Mouse (Mus musculus): ENCODE measurements around the gene Fkbp8.
"Not testable (repeated sequence)": the region's sequence is repeated elsewhere in the genome, so short reads cannot be mapped to it uniquely, and the experiment has no call there.

Fkbp8 gene

GRCm38 (mm10) chr8:70501820-70502529 lies 25.5 kb upstream of the Fkbp8 start:
- no peak for DNase-seq (ENCODE audit: low spot score in 2 of 2)

GRCm38 (mm10) chr8:70502540-70502939 lies 25.0 kb upstream of the Fkbp8 start:
- DNase-seq (ENCODE audit: low spot score in 2 of 2), result no peak

- DNase-seq (ENCODE audit: low spot score in 2 of 2), result peak; percentile 49 to 60
Observed at GRCm38 (mm10) chr8:70503062-70503750, 24.3 kb upstream of the Fkbp8 start.

GRCm38 (mm10) chr8:70504291-70504716 lies 23.2 kb upstream of the Fkbp8 start:
- no peak for DNase-seq (ENCODE audit: low spot score in 2 of 2)

GRCm38 (mm10) chr8:70504851-70505250 lies 22.7 kb upstream of the Fkbp8 start:
- peak; percentile 57 to 87 for DNase-seq (ENCODE audit: low spot score in 2 of 2)

GRCm38 (mm10) chr8:70505698-70506327 lies 21.7 kb upstream of the Fkbp8 start:
- no peak for DNase-seq (ENCODE audit: low spot score in 2 of 2)

GRCm38 (mm10) chr8:70506328-70507026 lies 21.0 kb upstream of the Fkbp8 start, which contains the start of gene Rex1bd:
Gene Rex1bd, minus strand, starts transcription at chr8:70506752.
- peak; percentile 88 to 92 for DNase-seq (ENCODE audit: low spot score in 2 of 2)

- no peak for DNase-seq (ENCODE audit: low spot score in 2 of 2)
Observed at GRCm38 (mm10) chr8:70507027-70507393, 20.5 kb upstream of the Fkbp8 start.

- DNase-seq (ENCODE audit: low spot score in 2 of 2), result no peak
Observed at GRCm38 (mm10) chr8:70509281-70509952, 18.1 kb upstream of the Fkbp8 start.

- DNase-seq (ENCODE audit: low spot score in 2 of 2), result peak; percentile 94 to 97
Observed at GRCm38 (mm10) chr8:70510228-70510915, 17.2 kb upstream of the Fkbp8 start, which contains the start of gene Uba52. Gene Uba52, minus strand, starts transcription at chr8:70510801.

GRCm38 (mm10) chr8:70511174-70511573 lies 16.4 kb upstream of the Fkbp8 start:
- DNase-seq (ENCODE audit: low spot score in 2 of 2), result not testable (repeated sequence)

- no peak for DNase-seq (ENCODE audit: low spot score in 2 of 2)
Observed at GRCm38 (mm10) chr8:70511770-70512169, 15.8 kb upstream of the Fkbp8 start.

GRCm38 (mm10) chr8:70512253-70512903 lies 15.1 kb upstream of the Fkbp8 start:
- DNase-seq (ENCODE audit: low spot score in 2 of 2), result no peak

- DNase-seq (ENCODE audit: low spot score in 2 of 2), result no peak
Observed at GRCm38 (mm10) chr8:70513441-70513840, 14.1 kb upstream of the Fkbp8 start.

GRCm38 (mm10) chr8:70517940-70518643 lies 9.4 kb upstream of the Fkbp8 start:
- DNase-seq (ENCODE audit: low spot score in 2 of 2), result no peak

GRCm38 (mm10) chr8:70519043-70519442 lies 8.5 kb upstream of the Fkbp8 start:
- no peak for DNase-seq (ENCODE audit: low spot score in 2 of 2)

- no peak for DNase-seq (ENCODE audit: low spot score in 2 of 2)
Observed at GRCm38 (mm10) chr8:70519606-70520005, 7.9 kb upstream of the Fkbp8 start.

- peak; percentile 94 to 95 for DNase-seq (ENCODE audit: low spot score in 2 of 2)
Observed at GRCm38 (mm10) chr8:70522592-70523403, 4.7 kb upstream of the Fkbp8 start.

GRCm38 (mm10) chr8:70527111-70527511 lies 413 bp upstream of the Fkbp8 start:
- no peak for DNase-seq (ENCODE audit: low spot score in 2 of 2)

Measured in spleen, postnatal 14 days (tissue).